Mouse (Mus musculus) heart, adult 18-20 months (tissue): Measurements from ENCODE around the gene Ccr10. TPM values are rescaled to one million over a fixed set of nuclear protein-coding genes. Genes with fewer than 3 reads are reported as not detected.

Experiments used
- DNase-seq, 2 experiments: peaks; one replicate each; pipeline ENCODE4 v3.0.0; 2021 to 2022; ENCODE audit warnings: mixed read lengths in 1 of 2
- long read RNA-seq, 2 experiments: library from polyadenylated mRNA; stranded (forward); transcript quantifications; one replicate each; pipeline ENCODE4 v2.0.0; 2021
- total RNA-seq, 2 experiments: library from RNA; stranded (reverse); gene quantifications; 2 replicates each; pipeline ENCODE4 v1.2.3; 2021

Ccr10 gene
- total RNA-seq: not detected
- long read RNA-seq, experiment 1: 0 reads
- long read RNA-seq, experiment 2: 0 reads

- DNase-seq: peak; percentile 37 to 58
Observed at GRCm38 (mm10) chr11:101174851-101175628, at the start of gene Ccr10. Gene Ccr10 (minus strand): TSS chr11:101175443.

DNA sequence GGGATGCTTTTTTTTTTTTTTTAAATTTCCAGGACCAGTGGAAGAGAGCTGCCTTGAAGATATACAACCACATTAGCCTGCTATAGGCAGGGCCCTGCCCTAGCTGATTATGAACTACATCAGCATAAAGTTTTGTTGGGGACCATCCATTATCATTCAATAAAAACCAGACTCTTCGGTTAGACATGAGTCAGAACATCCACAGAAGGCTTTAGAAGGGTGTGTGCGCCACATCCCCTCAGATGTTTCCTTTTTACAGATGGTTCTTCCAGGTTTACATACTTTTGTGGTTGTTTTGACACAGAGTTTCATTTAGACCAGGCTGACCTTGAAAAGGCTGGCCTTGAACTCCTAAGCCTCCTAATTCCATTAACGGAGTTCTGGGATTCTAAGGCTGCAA is 49.1 kb upstream of the Ccr10 start:
- no peak for DNase-seq

GRCm38 (mm10) chr11:101221306-101221986 is 46.2 kb upstream of the Ccr10 start:
- DNase-seq: no peak

DNA sequence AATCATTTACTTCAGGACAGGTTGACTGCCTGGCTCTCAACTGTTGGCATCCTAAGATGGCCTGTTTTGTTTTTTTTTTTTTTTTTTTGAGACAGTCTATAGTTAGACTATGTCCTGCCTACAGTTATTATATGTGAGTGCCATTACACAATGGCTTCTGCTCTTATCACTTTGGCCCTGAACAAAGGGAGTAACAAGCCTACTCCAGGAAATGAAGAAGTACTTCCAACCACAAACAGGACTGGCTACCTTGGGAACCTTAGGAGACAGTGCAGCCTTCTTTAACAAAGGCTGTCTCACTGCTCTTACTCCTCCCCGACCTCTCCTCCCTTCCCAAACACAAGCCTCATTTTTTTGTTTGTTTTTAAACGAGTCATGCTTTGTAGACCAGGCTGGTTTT is 45.6 kb upstream of the Ccr10 start:
- DNase-seq: no peak

- no peak for DNase-seq
Observed at GRCm38 (mm10) chr11:101218436-101219055, 43.3 kb upstream of the Ccr10 start.

DNA sequence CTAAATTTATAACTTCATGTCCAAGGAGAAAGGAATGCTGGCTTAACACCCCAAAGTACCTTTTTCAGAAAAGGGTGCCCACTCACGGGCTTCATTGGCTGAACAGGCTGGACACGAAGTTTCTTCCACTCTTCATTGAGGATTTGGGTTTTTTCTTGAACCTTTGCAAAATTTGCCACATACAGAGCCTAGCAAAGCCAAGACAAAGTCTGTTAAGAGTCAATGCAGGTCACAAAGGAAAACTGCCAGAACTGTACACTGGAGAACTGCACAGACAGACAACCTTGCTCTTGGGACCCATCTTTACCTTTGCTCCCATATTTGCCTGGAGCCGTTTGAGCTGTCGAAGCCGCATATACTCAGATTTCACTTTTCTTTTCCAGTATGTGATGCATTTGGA is 41.7 kb upstream of the Ccr10 start:
- DNase-seq: no peak

DNA sequence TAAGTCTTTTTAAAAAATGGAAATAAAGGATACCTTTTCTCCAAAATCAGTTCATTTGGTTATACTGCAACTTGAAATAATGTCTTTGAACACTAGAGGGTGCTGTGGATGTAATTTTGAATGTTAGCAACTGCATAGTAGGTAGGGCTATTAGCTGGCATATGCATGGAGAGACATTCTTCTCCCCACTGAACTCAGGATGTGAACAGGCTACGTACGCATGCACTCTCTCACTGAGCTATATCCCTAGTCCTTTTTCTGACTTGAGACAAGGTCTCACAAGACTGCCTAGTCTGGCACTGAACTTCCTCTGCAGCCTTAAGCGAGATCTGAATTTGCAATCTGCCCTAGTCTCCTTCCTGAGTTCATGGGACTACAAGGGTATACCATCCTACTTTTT is 36.7 kb upstream of the Ccr10 start:
- DNase-seq: peak; percentile 69 to 86

GRCm38 (mm10) chr11:101200986-101201385 is 25.7 kb upstream of the Ccr10 start:
- DNase-seq: no peak

- no peak for DNase-seq
Observed at GRCm38 (mm10) chr11:101199555-101199954, 24.3 kb upstream of the Ccr10 start.

- no peak for DNase-seq
Observed at GRCm38 (mm10) chr11:101196175-101196574, 20.9 kb upstream of the Ccr10 start.

DNA sequence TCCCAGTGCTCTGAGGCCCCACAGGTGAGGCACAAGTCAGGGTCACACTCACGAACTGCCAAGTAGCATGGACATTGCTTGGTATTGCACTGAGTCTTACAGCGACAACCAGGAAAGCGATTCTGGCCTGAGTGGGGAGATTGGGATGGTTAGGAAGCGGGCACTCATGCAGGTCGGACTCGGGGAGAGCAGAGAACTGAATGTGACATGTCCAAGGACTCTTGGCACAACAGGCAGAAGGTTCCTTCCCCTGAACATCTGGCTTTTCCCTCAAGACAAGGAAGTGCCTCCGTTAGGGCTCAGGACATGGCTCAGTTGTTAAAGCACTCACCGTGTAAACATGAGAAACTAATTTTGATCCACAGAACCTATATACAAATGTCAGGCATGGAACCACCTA is 20.3 kb upstream of the Ccr10 start:
- DNase-seq: no peak

- no peak for DNase-seq
Observed at GRCm38 (mm10) chr11:101195101-101195500, 19.9 kb upstream of the Ccr10 start.

DNA sequence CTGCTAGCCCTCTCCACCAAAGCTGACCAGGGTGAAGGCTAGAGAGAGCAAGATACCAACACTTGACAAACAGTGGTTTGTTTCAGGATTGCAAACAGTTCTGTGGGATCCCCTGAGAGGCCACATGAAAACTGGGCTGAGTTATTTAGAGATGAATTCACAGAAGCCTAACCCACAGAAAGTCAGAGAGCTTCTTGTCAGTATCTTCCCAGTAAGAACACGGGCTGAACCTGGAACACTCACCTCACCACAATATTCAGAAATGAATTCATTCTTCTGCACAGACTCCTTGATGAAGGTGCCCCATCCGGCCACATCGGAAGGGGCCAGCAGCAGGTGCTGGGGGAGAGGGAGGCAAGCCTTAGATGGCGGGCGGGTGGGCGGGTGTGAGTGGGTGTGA is 19.4 kb upstream of the Ccr10 start:
- no peak for DNase-seq

GRCm38 (mm10) chr11:101194137-101194536 is 18.9 kb upstream of the Ccr10 start:
- no peak for DNase-seq

GRCm38 (mm10) chr11:101193076-101193475 is 17.8 kb upstream of the Ccr10 start:
- DNase-seq: no peak

DNA sequence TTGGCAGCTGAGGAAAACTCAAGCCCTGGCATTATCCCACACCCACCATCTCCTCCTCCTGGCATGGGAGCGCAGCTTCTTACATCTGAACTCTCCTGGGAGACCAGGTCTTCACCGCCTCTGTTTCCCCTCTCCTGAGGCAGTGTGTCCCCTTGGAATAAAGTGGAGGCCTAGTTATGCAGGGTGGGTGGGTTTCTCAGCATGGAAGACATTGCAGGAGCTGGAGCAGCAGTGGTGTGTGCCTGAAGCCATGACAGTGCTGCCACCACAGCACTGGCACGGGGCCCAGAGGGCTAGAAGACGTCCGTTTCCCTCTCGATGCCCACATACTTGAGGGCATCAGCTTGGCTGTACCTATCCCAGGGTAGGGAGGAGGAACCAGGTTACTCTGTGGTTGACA is 17.4 kb upstream of the Ccr10 start:
- DNase-seq: no peak

GRCm38 (mm10) chr11:101191919-101192470 is 16.8 kb upstream of the Ccr10 start:
- DNase-seq: no peak

GRCm38 (mm10) chr11:101190913-101191907 is 16.0 kb upstream of the Ccr10 start:
- peak in 1 of 2 experiments; percentile 37 for DNase-seq

GRCm38 (mm10) chr11:101190181-101190912 is 15.1 kb upstream of the Ccr10 start:
- DNase-seq: no peak

DNA sequence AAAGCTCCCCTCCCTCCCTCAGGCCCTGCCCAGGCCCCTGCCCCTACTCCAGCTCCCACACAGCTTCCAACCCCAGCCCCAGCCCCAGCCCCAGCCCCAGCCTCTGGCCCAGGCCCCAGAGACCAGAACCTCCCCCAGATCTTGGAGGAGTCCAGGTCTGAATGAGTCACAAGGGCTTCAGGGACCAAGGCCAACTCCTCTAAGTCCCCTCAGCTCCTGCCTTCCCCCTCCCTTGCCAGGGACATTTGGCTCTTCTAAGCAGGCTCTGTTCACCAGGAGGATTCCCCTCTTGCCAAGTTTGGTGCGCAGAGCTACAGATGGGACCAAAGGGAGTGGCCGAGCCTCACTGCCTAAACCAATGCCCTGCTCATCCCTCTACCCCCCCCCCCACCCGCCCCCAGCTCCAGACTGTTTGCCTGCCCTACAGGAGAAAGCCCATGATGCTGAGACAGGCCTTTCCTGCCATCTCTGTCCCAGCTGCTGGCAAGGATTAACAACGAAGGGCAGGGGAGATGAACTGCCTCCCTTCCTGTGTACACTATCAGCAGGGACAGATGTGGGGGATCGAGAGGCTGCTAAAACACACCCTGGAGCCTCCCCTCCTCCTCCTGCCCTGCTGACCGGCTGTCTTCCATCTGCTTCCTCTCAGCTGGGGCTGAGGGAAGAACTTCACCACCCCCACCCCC is 14.4 kb upstream of the Ccr10 start:
- peak; percentile 74 to 88 for DNase-seq
